Mouse (Mus musculus) CH12F3 (cell line): ENCODE data around the gene Acvr1c.

Experiments
- in situ Hi-C: fragments of 300-500 bp; cut with MboI; formaldehyde crosslinking; loops from 2 replicates; pipeline ENCODE4 v1.14.3; 2020; ENCODE audit warnings: low sequenced_read_pairs

The Acvr1c gene

GRCm38 (mm10) chr2:58357414-58358131, at the start of gene Acvr1c:
Gene Acvr1c, minus strand, starts transcription at chr2:58357895.
- in situ Hi-C loops: no loop called here

- in situ Hi-C loops: no loop called here
These were observed 45.8 kb upstream of the Acvr1c start for GRCm38 (mm10) chr2:58403481-58403880.

- in situ Hi-C loops: no loop called here
These were observed 30.9 kb upstream of the Acvr1c start for GRCm38 (mm10) chr2:58388601-58389000.

GRCm38 (mm10) chr2:58380020-58380419, 22.3 kb upstream of the Acvr1c start:
- in situ Hi-C loops: no loop called here

- in situ Hi-C loops: no loop called here
These were observed 21.8 kb upstream of the Acvr1c start for GRCm38 (mm10) chr2:58379475-58379874.

- in situ Hi-C loops: no loop called here
These were observed 19.9 kb upstream of the Acvr1c start for GRCm38 (mm10) chr2:58377417-58378130.

- in situ Hi-C loops: no loop called here
These were observed 8.5 kb upstream of the Acvr1c start for GRCm38 (mm10) chr2:58366196-58366595.

GRCm38 (mm10) chr2:58361361-58362046, 3.8 kb upstream of the Acvr1c start:
- in situ Hi-C loops: no loop called here

GRCm38 (mm10) chr2:58358132-58358460, 401 bp upstream of the Acvr1c start:
- in situ Hi-C loops: no loop called here

GRCm38 (mm10) chr2:58357068-58357413, 654 bp downstream of the Acvr1c start:
- in situ Hi-C loops: no loop called here

- in situ Hi-C loops: no loop called here
These were observed 3.3 kb downstream of the Acvr1c start for GRCm38 (mm10) chr2:58354389-58354788.

- in situ Hi-C loops: no loop called here
These were observed 4.8 kb downstream of the Acvr1c start for GRCm38 (mm10) chr2:58352846-58353245.

GRCm38 (mm10) chr2:58350657-58351056, 7.0 kb downstream of the Acvr1c start:
- in situ Hi-C loops: no loop called here

- in situ Hi-C loops: no loop called here
These were observed 21.0 kb downstream of the Acvr1c start for GRCm38 (mm10) chr2:58336730-58337129.

GRCm38 (mm10) chr2:58329589-58329988, 28.1 kb downstream of the Acvr1c start:
- in situ Hi-C loops: no loop called here

GRCm38 (mm10) chr2:58324118-58324901, 33.4 kb downstream of the Acvr1c start:
- in situ Hi-C loops: no loop called here

- in situ Hi-C loops: no loop called here
These were observed 34.4 kb downstream of the Acvr1c start for GRCm38 (mm10) chr2:58323274-58323673.

GRCm38 (mm10) chr2:58316186-58316585, 41.5 kb downstream of the Acvr1c start:
- in situ Hi-C loops: no loop called here

GRCm38 (mm10) chr2:58309695-58310094, 48.0 kb downstream of the Acvr1c start:
- in situ Hi-C loops: no loop called here

- in situ Hi-C loops: no loop called here
These were observed 53.2 kb downstream of the Acvr1c start for GRCm38 (mm10) chr2:58304450-58304849.

GRCm38 (mm10) chr2:58289759-58290431, 67.8 kb downstream of the Acvr1c start:
- in situ Hi-C loops: no loop called here
